Mouse (Mus musculus) hindbrain, embryonic 15.5 days (tissue): ENCODE data around the gene Fam240b. TPM values are rescaled to one million over a fixed set of nuclear protein-coding genes. Genes with fewer than 3 reads are reported as not detected.

Experiments used
- ATAC-seq: fragments of 200-750 bp; cut with Nextera tagmentation; 2 replicates; pipeline ENCODE4 v1.8.0; 2017; ENCODE audit warnings: low read depth, moderate number of reproducible peaks, moderate TSS enrichment; ENCODE audit not compliant: low FRiP score
- H3K27ac ChIP-seq: fragments of 300-500 bp; sonication (generic); replicated peaks from 2 replicates; pipeline ENCODE4 v1.5.1; 2015; ENCODE audit warnings: mild to moderate bottlenecking, inconsistent platforms
- H3K27me3 ChIP-seq: fragments of 300-500 bp; sonication (generic); 2 replicates; pipeline ENCODE4 v1.6.1; 2015; ENCODE audit warnings: control low read depth, inconsistent platforms
- H3K36me3 ChIP-seq: fragments of 300-500 bp; sonication (generic); 2 replicates; pipeline ENCODE4 v1.6.1; 2015; ENCODE audit warnings: control low read depth, inconsistent platforms
- H3K4me1 ChIP-seq: fragments of 300-500 bp; sonication (generic); replicated peaks from 2 replicates; pipeline ENCODE4 v1.6.1; 2015; ENCODE audit warnings: control low read depth, inconsistent platforms
- H3K4me2 ChIP-seq: fragments of 300-500 bp; sonication (generic); 2 replicates; pipeline ENCODE4 v1.6.1; 2015; ENCODE audit warnings: moderate library complexity, mild to moderate bottlenecking, inconsistent platforms
- H3K4me3 ChIP-seq: fragments of 300-500 bp; sonication (generic); 2 replicates; pipeline ENCODE4 v1.5.1; 2015; ENCODE audit warnings: mild to moderate bottlenecking, inconsistent platforms
- H3K9ac ChIP-seq: fragments of 300-500 bp; sonication (generic); 2 replicates; pipeline ENCODE4 v1.6.1; 2015; ENCODE audit warnings: inconsistent platforms
- H3K9me3 ChIP-seq: fragments of 300-500 bp; sonication (generic); 2 replicates; pipeline ENCODE4 v1.6.1; 2016; ENCODE audit warnings: control low read depth, inconsistent platforms
- WGBS: fragments of 180-500 bp; shearing (Covaris S2); methylation state at CpG from one replicate; pipeline ENCODE4 v1.1.7; 2015; 5-methylcytosine and 5-hydroxymethylcytosine counted together
- polyA plus RNA-seq: library from polyadenylated mRNA; unstranded; fragments of >200 nt; fragmentation: Nextera tagmentation; extraction: Ambion mirVana; gene quantifications from 2 replicates; pipeline ENCODE4 v1.2.1, GENCODE M21; 2015

Gene Fam240b
- not detected in 2 replicates for polyA plus RNA-seq

- 79% methylated on average over 6 of the region's 6 CpGs for WGBS
- H3K4me2 ChIP-seq, result no peak within 1 kb of the TSS
- no peak for ATAC-seq
- H3K4me3 ChIP-seq, result no peak within 1 kb of the TSS
- no peak within 1 kb of the TSS for H3K9ac ChIP-seq
- H3K9me3 ChIP-seq, result no peaks in the 10 kb centered on the region
- no peaks in the 10 kb centered on the region for H3K4me1 ChIP-seq
- H3K27ac ChIP-seq, result no peak within 1 kb of the TSS
- no peaks in the 10 kb centered on the region for H3K27me3 ChIP-seq
- H3K36me3 ChIP-seq, result no peaks in the 10 kb centered on the region
These were observed at the start of gene Fam240b for GRCm38 (mm10) chr13:64497692-64498091. Gene Fam240b (minus strand): TSS chr13:64497792.

- Histone ChIP-seq H3K9me3 (no peaks in the 10 kb centered on the region), H3K27me3 (no peaks in the 10 kb centered on the region), H3K4me2 (no peak overlapping the region), H3K27ac (no peak overlapping the region), H3K4me3 (no peak overlapping the region), H3K36me3 (no peaks in the 10 kb centered on the region), H3K4me1 (no peaks in the 10 kb centered on the region), H3K9ac (no peak overlapping the region)
- WGBS, result 64% methylated on average over 5 of the region's 5 CpGs
- ATAC-seq, result peak; percentile 32; the same call in 1 of the 2 replicates
These were observed 32.5 kb upstream of the Fam240b start for GRCm38 (mm10) chr13:64530139-64530538.

GRCm38 (mm10) chr13:64526515-64527285 lies 29.1 kb upstream of the Fam240b start:
- H3K9me3 ChIP-seq, result no peaks in the 10 kb centered on the region
- H3K4me1 ChIP-seq, result no peaks in the 10 kb centered on the region
- no peak overlapping the region for H3K9ac ChIP-seq
- no peak overlapping the region for H3K4me3 ChIP-seq
- no peak overlapping the region for H3K27ac ChIP-seq
- peak; percentile 82 for ATAC-seq
- WGBS, result 69% methylated on average over 15 of the region's 15 CpGs
- no peak overlapping the region for H3K4me2 ChIP-seq
- no peaks in the 10 kb centered on the region for H3K27me3 ChIP-seq
- no peaks in the 10 kb centered on the region for H3K36me3 ChIP-seq

GRCm38 (mm10) chr13:64514247-64514646 lies 16.7 kb upstream of the Fam240b start:
- H3K4me3 ChIP-seq, result no peak overlapping the region
- no peak for ATAC-seq
- H3K9ac ChIP-seq, result no peak overlapping the region
- no peaks in the 10 kb centered on the region for H3K27me3 ChIP-seq
- no peaks in the 10 kb centered on the region for H3K4me1 ChIP-seq
- H3K4me2 ChIP-seq, result no peak overlapping the region
- H3K27ac ChIP-seq, result no peak overlapping the region
- H3K9me3 ChIP-seq, result no peaks in the 10 kb centered on the region
- H3K36me3 ChIP-seq, result no peaks in the 10 kb centered on the region
- 76% methylated on average over 2 of the region's 2 CpGs for WGBS

GRCm38 (mm10) chr13:64511616-64512015 lies 14.0 kb upstream of the Fam240b start:
- no peak for ATAC-seq
- Histone ChIP-seq H3K27ac (no peak overlapping the region), H3K27me3 (no peaks in the 10 kb centered on the region), H3K4me1 (no peaks in the 10 kb centered on the region), H3K9ac (no peak overlapping the region), H3K36me3 (no peaks in the 10 kb centered on the region), H3K9me3 (no peaks in the 10 kb centered on the region), H3K4me3 (no peak overlapping the region), H3K4me2 (no peak overlapping the region)

GRCm38 (mm10) chr13:64507361-64507760 lies 9.8 kb upstream of the Fam240b start:
- no peaks in the 10 kb centered on the region for H3K9me3 ChIP-seq
- no peaks in the 10 kb centered on the region for H3K36me3 ChIP-seq
- H3K27ac ChIP-seq, result no peak overlapping the region
- no peak overlapping the region for H3K9ac ChIP-seq
- no peak overlapping the region for H3K4me2 ChIP-seq
- H3K4me1 ChIP-seq, result no peaks in the 10 kb centered on the region
- no peaks in the 10 kb centered on the region for H3K27me3 ChIP-seq
- ATAC-seq, result no peak
- H3K4me3 ChIP-seq, result no peak overlapping the region

- Histone ChIP-seq H3K27ac (no peak overlapping the region), H3K4me3 (no peak overlapping the region), H3K4me2 (no peak overlapping the region), H3K9ac (no peak overlapping the region), H3K27me3 (no peaks in the 10 kb centered on the region), H3K9me3 (no peaks in the 10 kb centered on the region), H3K36me3 (no peaks in the 10 kb centered on the region), H3K4me1 (no peaks in the 10 kb centered on the region)
- ATAC-seq, result no peak
- WGBS, result 91% methylated on average over 3 of the region's 3 CpGs
These were observed 5.2 kb upstream of the Fam240b start for GRCm38 (mm10) chr13:64502833-64503232.

GRCm38 (mm10) chr13:64493586-64493985 lies 4.0 kb downstream of the Fam240b start:
- Histone ChIP-seq H3K27me3 (no peaks in the 10 kb centered on the region), H3K36me3 (no peaks in the 10 kb centered on the region), H3K4me3 (no peak overlapping the region), H3K27ac (no peak overlapping the region), H3K4me2 (no peak overlapping the region), H3K9me3 (no peaks in the 10 kb centered on the region), H3K4me1 (no peaks in the 10 kb centered on the region), H3K9ac (no peak overlapping the region)
- WGBS, result 60% methylated on average over 5 of the region's 5 CpGs
- no peak for ATAC-seq

GRCm38 (mm10) chr13:64489886-64490285 lies 7.7 kb downstream of the Fam240b start:
- no peak for ATAC-seq

GRCm38 (mm10) chr13:64479960-64480359 lies 17.6 kb downstream of the Fam240b start:
- Histone ChIP-seq H3K27me3 (no peaks in the 10 kb centered on the region), H3K36me3 (no peaks in the 10 kb centered on the region), H3K4me2 (no peak overlapping the region), H3K9me3 (no peaks in the 10 kb centered on the region), H3K9ac (no peak overlapping the region), H3K27ac (no peak overlapping the region), H3K4me3 (no peak overlapping the region), H3K4me1 (no peaks in the 10 kb centered on the region)
- ATAC-seq, result no peak
- 73% methylated on average over 3 of the region's 3 CpGs for WGBS

More at GRCm38 (mm10) chr13:64489886-64490285, 7.7 kb downstream of the Fam240b start:
- 74% methylated on average over 6 of the region's 6 CpGs for WGBS
- Histone ChIP-seq H3K4me2 (no peak overlapping the region), H3K9ac (no peak overlapping the region), H3K36me3 (no peaks in the 10 kb centered on the region), H3K4me1 (no peaks in the 10 kb centered on the region), H3K9me3 (no peaks in the 10 kb centered on the region), H3K27ac (no peak overlapping the region), H3K4me3 (no peak overlapping the region), H3K27me3 (no peaks in the 10 kb centered on the region)

GRCm38 (mm10) chr13:64477968-64478367 lies 19.6 kb downstream of the Fam240b start:
- Histone ChIP-seq H3K9me3 (no peaks in the 10 kb centered on the region), H3K27ac (no peak overlapping the region), H3K4me2 (no peak overlapping the region), H3K27me3 (no peaks in the 10 kb centered on the region), H3K4me1 (no peaks in the 10 kb centered on the region), H3K4me3 (no peak overlapping the region), H3K9ac (no peak overlapping the region), H3K36me3 (no peaks in the 10 kb centered on the region)
- 58% methylated on average over 4 of the region's 4 CpGs for WGBS
- peak; percentile 63; the same call in 1 of the 2 replicates for ATAC-seq

GRCm38 (mm10) chr13:64467886-64468285 lies 29.7 kb downstream of the Fam240b start:
- H3K4me1 ChIP-seq, result no peaks in the 10 kb centered on the region
- 65% methylated on average over 6 of the region's 6 CpGs for WGBS

GRCm38 (mm10) chr13:64465166-64465565 lies 32.4 kb downstream of the Fam240b start:
- WGBS, result 81% methylated on average over 9 of the region's 9 CpGs

More at GRCm38 (mm10) chr13:64467886-64468285, 29.7 kb downstream of the Fam240b start:
- no peaks in the 10 kb centered on the region for H3K36me3 ChIP-seq
- H3K9ac ChIP-seq, result no peak overlapping the region
- no peaks in the 10 kb centered on the region for H3K9me3 ChIP-seq
- no peak overlapping the region for H3K4me2 ChIP-seq
- H3K27ac ChIP-seq, result no peak overlapping the region
- no peak for ATAC-seq
- H3K27me3 ChIP-seq, result no peaks in the 10 kb centered on the region
- no peak overlapping the region for H3K4me3 ChIP-seq

More at GRCm38 (mm10) chr13:64465166-64465565, 32.4 kb downstream of the Fam240b start:
- no peaks in the 10 kb centered on the region for H3K9me3 ChIP-seq
- H3K4me2 ChIP-seq, result no peak overlapping the region
- no peak overlapping the region for H3K9ac ChIP-seq
- no peaks in the 10 kb centered on the region for H3K36me3 ChIP-seq
- no peak overlapping the region for H3K4me3 ChIP-seq
- H3K27me3 ChIP-seq, result no peaks in the 10 kb centered on the region
- no peak for ATAC-seq
- H3K4me1 ChIP-seq, result no peaks in the 10 kb centered on the region
- H3K27ac ChIP-seq, result no peak overlapping the region
